Mouse (Mus musculus): ENCODE results near the gene Gm12355.
"Not testable (repeated sequence)": the region's sequence is repeated elsewhere in the genome, so short reads cannot be mapped to it uniquely, and the experiment has no call there.

Gene Gm12355

GRCm38 (mm10) chr11:98625611-98626410, at the start of gene Gm12355, which contains the start of gene Gsdma3:
Gene Gm12355 (minus strand): TSS chr11:98625661.
Gene Gsdma3 (plus strand): TSS chr11:98626360.
- CTCF ChIA-PET, result no interaction called here

GRCm38 (mm10) chr11:98673136-98673535, 47.7 kb upstream of the Gm12355 start:
- CTCF ChIA-PET, result interaction anchor here (0.6 to 0.9 kb wide), 3 partner anchors 12 to 109 kb away, joined by 3 to 6 read pairs (median 4); no protein-coding TSS in a partner anchor

GRCm38 (mm10) chr11:98672482-98672881, 47.0 kb upstream of the Gm12355 start:
- CTCF ChIA-PET, result no interaction called here

GRCm38 (mm10) chr11:98671857-98672256, 46.4 kb upstream of the Gm12355 start:
- CTCF ChIA-PET, result no interaction called here

- CTCF ChIA-PET, result no interaction called here
Measured at GRCm38 (mm10) chr11:98671284-98671815, 45.9 kb upstream of the Gm12355 start.

DNA sequence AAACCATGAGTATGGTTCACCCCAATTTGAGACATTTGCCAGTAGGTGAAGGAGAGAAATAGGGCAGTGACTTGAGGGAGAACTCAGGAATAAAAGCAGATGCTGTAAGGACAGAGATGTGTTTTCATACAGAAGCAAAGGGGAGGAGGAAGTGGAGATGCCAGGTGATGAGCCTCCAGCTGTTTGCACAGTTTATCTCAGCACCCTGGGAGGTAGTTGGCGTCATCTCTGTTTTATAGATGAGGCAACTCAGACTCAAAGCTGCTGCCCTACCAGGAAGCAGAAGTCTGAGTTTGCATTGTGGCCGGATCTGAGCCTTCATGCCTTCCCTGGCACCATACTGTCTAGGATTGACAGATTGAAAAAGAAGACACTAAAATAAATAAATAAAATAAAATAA, 43.5 kb upstream of the Gm12355 start:
- CTCF ChIA-PET, result no interaction called here

DNA sequence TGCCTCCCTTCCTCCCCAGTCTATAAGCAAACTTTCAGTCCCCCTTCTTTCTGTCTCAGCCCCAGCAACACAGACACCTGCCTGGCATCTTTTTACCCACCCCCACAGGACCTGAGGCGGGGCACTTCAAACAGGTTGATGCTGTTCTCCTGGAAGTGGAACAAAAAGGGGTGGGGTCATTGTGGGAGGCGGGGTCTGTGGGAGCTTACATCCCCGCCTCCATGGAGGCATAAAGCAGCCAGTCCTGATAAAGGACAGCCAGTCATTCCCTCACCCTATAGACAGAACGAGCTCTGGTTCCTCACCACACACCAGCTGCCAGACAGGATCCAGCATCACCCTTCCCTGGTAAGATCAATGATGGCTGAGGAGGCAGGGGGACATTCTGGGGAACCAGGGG, 38.6 kb upstream of the Gm12355 start, which contains the start of gene Gsdma:
Gsdma (plus strand) TSS at position 261 of the 400 bp plus-strand sequence.
- CTCF ChIA-PET, result no interaction called here

- CTCF ChIA-PET, result interaction anchor here (0.9 kb wide), 1 partner anchor 13 kb away, joined by 3 read pairs; no protein-coding TSS in a partner anchor
Measured at GRCm38 (mm10) chr11:98660517-98660916, 35.1 kb upstream of the Gm12355 start.

DNA sequence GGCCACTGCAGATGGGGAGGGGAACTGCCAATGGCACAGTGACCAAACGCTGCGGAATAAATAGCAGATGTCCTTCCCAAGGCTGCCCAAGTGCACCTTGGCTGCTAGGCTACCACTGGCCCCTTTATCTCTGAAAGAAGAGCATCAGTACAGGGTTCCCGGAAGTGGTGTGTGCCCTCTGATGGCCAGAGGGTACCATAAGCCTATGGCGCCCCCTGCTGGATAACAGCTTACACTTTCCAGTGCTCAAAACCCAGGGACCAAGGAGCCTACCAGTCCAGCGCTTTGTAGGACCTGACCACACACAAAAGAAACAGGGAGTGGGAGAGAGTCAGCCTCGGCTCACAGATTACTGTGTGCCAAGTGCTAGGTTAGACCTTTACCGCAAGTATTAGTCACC, 29.6 kb upstream of the Gm12355 start:
- CTCF ChIA-PET, result not testable (repeated sequence)

GRCm38 (mm10) chr11:98646459-98646858, 21.0 kb upstream of the Gm12355 start, which contains the start of gene Gsdma2:
Gene Gsdma2 (plus strand): TSS chr11:98646759.
- CTCF ChIA-PET, result no interaction called here

GRCm38 (mm10) chr11:98645946-98646345, 20.5 kb upstream of the Gm12355 start:
- CTCF ChIA-PET, result no interaction called here

- CTCF ChIA-PET, result no interaction called here
Measured at GRCm38 (mm10) chr11:98644757-98645156, 19.3 kb upstream of the Gm12355 start.

DNA sequence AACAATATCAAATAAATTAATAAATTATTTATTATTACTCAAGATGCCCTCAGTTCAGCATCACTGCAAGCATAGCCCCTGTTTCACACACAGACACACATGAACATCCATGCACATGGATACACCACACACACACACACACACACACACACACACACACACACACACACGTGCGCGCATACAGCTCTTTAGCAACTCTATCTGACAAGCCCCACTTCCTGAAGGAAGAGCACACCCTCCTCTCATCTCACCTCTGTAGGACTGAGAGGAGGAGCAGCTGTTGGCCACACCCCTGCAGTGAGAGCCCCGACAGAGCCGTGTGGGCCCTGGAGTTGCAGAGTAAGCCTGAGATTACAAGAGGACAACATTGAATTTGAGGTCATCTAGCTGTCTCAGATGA, 14.6 kb upstream of the Gm12355 start:
- CTCF ChIA-PET, result no interaction called here

DNA sequence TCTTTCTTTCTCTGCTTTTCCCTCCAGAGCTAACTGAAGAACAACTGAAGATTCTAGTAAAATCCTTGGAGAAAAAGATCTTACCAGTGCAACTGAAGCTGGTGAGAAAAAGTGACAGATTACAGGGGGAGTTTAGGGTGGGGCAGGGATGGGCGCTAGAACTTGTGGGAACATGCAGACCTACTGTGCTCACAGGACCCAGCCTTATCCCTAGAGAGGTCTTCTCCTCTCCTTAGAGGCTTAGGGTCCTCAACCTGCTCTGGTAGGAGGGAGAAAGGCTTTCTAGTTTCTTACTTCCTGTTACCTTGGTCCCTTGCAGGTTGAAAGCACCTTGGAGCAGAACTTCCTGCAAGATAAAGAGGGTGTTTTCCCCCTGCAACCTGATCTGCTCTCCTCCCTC, 12.0 kb upstream of the Gm12355 start:
- CTCF ChIA-PET, result no interaction called here

GRCm38 (mm10) chr11:98635312-98635970, 10.0 kb upstream of the Gm12355 start:
- CTCF ChIA-PET, result interaction anchor here (0.6 kb wide), 1 partner anchor 54 kb away, joined by 3 read pairs; no protein-coding TSS in a partner anchor

- CTCF ChIA-PET, result no interaction called here
Measured at GRCm38 (mm10) chr11:98630646-98631045, 5.2 kb upstream of the Gm12355 start.

DNA sequence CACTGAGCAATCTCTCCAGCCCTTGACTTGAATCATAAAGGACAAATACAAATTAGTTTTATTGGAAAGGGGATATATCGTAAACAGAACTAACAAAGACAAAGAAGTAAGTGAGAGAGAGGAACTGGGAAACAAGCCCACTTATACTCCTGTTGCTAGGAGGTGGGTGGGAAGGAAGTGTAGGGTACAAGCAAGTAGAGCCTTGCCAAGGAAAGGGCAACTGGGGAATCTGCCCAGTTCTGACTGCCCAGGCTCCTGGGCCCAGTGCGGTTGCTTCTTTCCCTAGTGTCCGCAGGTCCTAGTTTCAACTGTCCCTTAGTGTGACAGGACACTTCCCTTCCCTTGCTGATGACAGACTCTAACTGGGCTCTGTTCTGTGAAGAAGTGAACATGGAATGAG, 3.2 kb upstream of the Gm12355 start:
- CTCF ChIA-PET, result no interaction called here

DNA sequence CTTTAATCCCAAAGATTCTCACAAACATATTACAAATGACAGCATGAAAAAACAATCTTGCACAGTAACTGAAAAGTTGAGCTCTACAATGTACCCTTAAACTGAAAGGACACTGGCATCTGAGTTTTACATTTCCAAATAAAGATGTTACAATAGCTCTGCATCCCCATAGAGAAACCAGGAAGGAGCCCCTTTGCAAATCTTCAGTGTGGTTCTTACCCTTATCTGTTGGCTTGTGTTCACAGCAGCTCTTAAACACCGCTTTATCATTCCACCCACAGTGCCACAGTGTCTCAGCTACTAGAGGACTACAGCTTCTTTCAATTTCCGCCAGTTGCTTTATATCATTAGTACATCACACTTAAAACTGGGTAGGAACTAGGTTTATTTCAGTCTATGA, 1.1 kb downstream of the Gm12355 start:
- CTCF ChIA-PET, result not testable (repeated sequence)

GRCm38 (mm10) chr11:98623981-98624380, 1.5 kb downstream of the Gm12355 start:
- CTCF ChIA-PET, result not testable (repeated sequence)

- CTCF ChIA-PET, result no interaction called here
Measured at GRCm38 (mm10) chr11:98620791-98621190, 4.7 kb downstream of the Gm12355 start.

- CTCF ChIA-PET, result interaction anchor here (0.5 kb wide), 1 partner anchor 96 kb away, joined by 3 read pairs; no protein-coding TSS in a partner anchor
Measured at GRCm38 (mm10) chr11:98606763-98607162, 18.7 kb downstream of the Gm12355 start.

DNA sequence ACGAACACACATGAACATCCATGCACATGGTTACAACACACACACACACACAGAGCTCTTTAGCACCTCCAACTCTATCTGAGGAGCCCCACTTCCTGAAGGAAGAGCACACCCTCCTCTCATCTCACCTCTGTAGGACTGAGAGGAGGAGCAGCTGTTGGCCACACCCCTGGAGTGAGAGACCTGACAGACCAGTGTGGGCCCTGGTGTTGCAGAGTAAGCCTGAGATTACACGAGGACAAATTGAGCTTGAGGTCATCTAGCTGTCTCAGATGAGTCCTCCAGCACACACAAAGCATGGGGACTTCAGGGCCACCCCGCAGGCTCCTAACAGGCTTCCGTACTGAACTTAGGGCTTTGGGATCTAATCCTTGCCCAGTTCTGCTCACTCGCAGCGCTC, 20.6 kb downstream of the Gm12355 start:
- CTCF ChIA-PET, result not testable (repeated sequence)

- CTCF ChIA-PET, result interaction anchor here (0.9 kb wide), 1 partner anchor 153 kb away, joined by 8 read pairs; no protein-coding TSS in a partner anchor
Measured at GRCm38 (mm10) chr11:98603953-98604352, 21.5 kb downstream of the Gm12355 start.

Data from spleen, embryonic (tissue).